ENCODE assay signal across 17 mouse cellular contexts in genomic region chr4:105013718-105014117, GRCm38 (mm10).
"Had no signal": no experiment of that assay in that cellular context is flagged by ENCODE, and none has a peak within 500 bp of the region (broad histone marks: within the 10 kb centered on the region; RNA-seq: fewer than 3 reads in every experiment).

No protein-coding gene starts in this region.

- DNase-seq: liver, postnatal 0 days; lung, adult 2 months; lung, postnatal 14 days; lung, postnatal 36 days; midbrain, embryonic 14.5 days; right cerebral cortex, postnatal 14 days; thymus, adult 2 months; thymus, postnatal 14 days; thymus, postnatal 36 days had no signal

- H3K27ac ChIP-seq: lung, embryonic 15.5 days; macrophage; midbrain, embryonic 12.5 days; neural tube, embryonic 12.5 days; stomach, embryonic 15.5 days; stomach, postnatal 0 days had no signal

- H3K27me3 ChIP-seq: lung, embryonic 15.5 days; midbrain, embryonic 12.5 days; neural tube, embryonic 12.5 days; stomach, embryonic 15.5 days had no signal

- H3K9ac ChIP-seq: liver, postnatal 0 days; lung, embryonic 15.5 days; midbrain, embryonic 12.5 days; neural tube, embryonic 12.5 days; stomach, embryonic 15.5 days had no signal

- ATAC-seq: liver, postnatal 0 days; lung, postnatal 0 days had no signal

- H3K4me2 ChIP-seq: lung, embryonic 15.5 days; midbrain, embryonic 12.5 days; neural tube, embryonic 12.5 days; stomach, embryonic 15.5 days had no signal

- H3K36me3 ChIP-seq: lung, embryonic 15.5 days; midbrain, embryonic 12.5 days; neural tube, embryonic 12.5 days; stomach, embryonic 15.5 days had no signal

- H3K4me1 ChIP-seq: megakaryocyte, embryonic 14.5 days; midbrain, embryonic 12.5 days; neural tube, embryonic 12.5 days; stomach, embryonic 15.5 days had no signal

- H3K4me3 ChIP-seq: lung, embryonic 15.5 days; megakaryocyte, embryonic 14.5 days; midbrain, embryonic 12.5 days; neural tube, embryonic 12.5 days; stomach, embryonic 15.5 days had no signal

- H3K9me3 ChIP-seq: lung, embryonic 15.5 days; midbrain, embryonic 12.5 days; neural tube, embryonic 12.5 days; stomach, embryonic 15.5 days had no signal
